Mouse (Mus musculus) hindlimb bud, embryonic 11.5 days (tissue): Measurements from ENCODE around the gene Usp4.

ENCODE experiments used
- DNase-seq: peaks from one replicate; pipeline ENCODE4 v3.0.0-alpha.2; 2012; ENCODE audit warnings: low read depth, low spot score; ENCODE audit errors: extremely low spot score

Gene Usp4

GRCm38 (mm10) chr9:108409535-108409934, 61.9 kb downstream of the Usp4 start:
- no peak for DNase-seq

- DNase-seq: no peak
Observed at GRCm38 (mm10) chr9:108411381-108411942, 63.8 kb downstream of the Usp4 start.

GRCm38 (mm10) chr9:108412221-108412620, 64.6 kb downstream of the Usp4 start:
- DNase-seq: no peak

GRCm38 (mm10) chr9:108428384-108428783, 80.7 kb downstream of the Usp4 start, which contains the start of gene Ccdc36:
Gene Ccdc36 (minus strand): TSS chr9:108428484.
- no peak for DNase-seq

- DNase-seq: no peak
Observed at GRCm38 (mm10) chr9:108431431-108432067, 83.9 kb downstream of the Usp4 start.

- no peak for DNase-seq
Observed at GRCm38 (mm10) chr9:108436182-108436581, 88.5 kb downstream of the Usp4 start, which contains the start of gene BC048562. Gene BC048562 (plus strand): TSS chr9:108436482.

GRCm38 (mm10) chr9:108439176-108439575, 91.5 kb downstream of the Usp4 start:
- DNase-seq: no peak

- DNase-seq: no peak
Observed at GRCm38 (mm10) chr9:108440485-108440884, 92.8 kb downstream of the Usp4 start.

GRCm38 (mm10) chr9:108441236-108441919, 93.7 kb downstream of the Usp4 start:
- DNase-seq: no peak
